Mouse (Mus musculus): ENCODE results near the gene Xrcc5.

DNA sequence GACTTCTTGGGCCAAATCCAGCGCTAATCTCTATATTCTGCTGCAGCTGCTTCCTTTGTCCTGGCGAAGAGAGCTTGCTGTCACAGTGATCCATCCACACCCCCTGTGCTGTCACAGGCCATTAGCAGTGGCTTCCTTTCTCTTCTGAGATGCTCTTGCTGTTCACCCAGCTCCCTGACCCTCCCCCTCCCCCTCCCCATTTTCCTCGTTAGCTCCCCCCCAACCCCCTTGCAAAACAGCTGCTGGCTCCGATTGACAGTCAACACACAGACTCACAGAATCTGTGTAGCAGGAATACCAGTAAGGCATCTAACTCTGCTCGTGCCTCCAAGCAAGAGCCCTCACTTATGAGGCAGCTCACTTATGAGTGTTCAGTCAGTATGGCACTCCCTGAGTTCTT is 20.3 kb upstream of the Xrcc5 start:
- no peak for TF ChIP-seq POLR2A (IDR thresholded peaks at IDR 0.05; ENCODE audit: control insufficient read depth, extremely low read depth, insufficient read depth, low read length, poor library complexity)
- no peak for TF ChIP-seq CTCF (IDR thresholded peaks at IDR 0.05; ENCODE audit: borderline replicate concordance, control insufficient read depth, extremely low read depth, insufficient read depth, low read length, poor library complexity)

Data from thymus, adult 2 months (tissue).